Mouse (Mus musculus) forebrain, embryonic 10.5 days (tissue): ENCODE data around the gene Grm4. TPM values are rescaled to one million over a fixed set of nuclear protein-coding genes. Genes with fewer than 3 reads are reported as not detected.

Source experiments
- DNase-seq: peaks from one replicate; pipeline ENCODE4 v3.0.0-alpha.2; 2017; ENCODE audit warnings: low spot score; ENCODE audit errors: extremely low spot score
- H3K27ac ChIP-seq: fragments of 300-500 bp; sonication (generic); 2 replicates; pipeline ENCODE4 v1.5.1; 2016; ENCODE audit warnings: mild to moderate bottlenecking
- H3K27me3 ChIP-seq: fragments of 300-500 bp; sonication (generic); 2 replicates; pipeline ENCODE4 v1.6.1; 2016; ENCODE audit warnings: mild to moderate bottlenecking; ENCODE audit not compliant: poor library complexity, severe bottlenecking
- H3K36me3 ChIP-seq: fragments of 300-500 bp; sonication (generic); replicated peaks from 2 replicates; pipeline ENCODE4 v1.6.1; 2016; ENCODE audit warnings: mild to moderate bottlenecking, moderate library complexity
- H3K4me1 ChIP-seq: fragments of 300-500 bp; sonication (generic); 2 replicates; pipeline ENCODE4 v1.6.1; 2016
- H3K4me3 ChIP-seq: fragments of 300-500 bp; sonication (generic); 2 replicates; pipeline ENCODE4 v1.5.1; 2016; ENCODE audit warnings: mild to moderate bottlenecking, moderate library complexity
- H3K9me3 ChIP-seq: fragments of 300-500 bp; sonication (generic); 2 replicates; pipeline ENCODE4 v1.6.1; 2016; ENCODE audit warnings: mild to moderate bottlenecking, moderate library complexity
- WGBS: fragments of 180-500 bp; shearing (Covaris S2); methylation state at CpG from one replicate; pipeline ENCODE4 v1.1.7; 2016; 5-methylcytosine and 5-hydroxymethylcytosine counted together
- polyA plus RNA-seq: library from polyadenylated mRNA; unstranded; fragments of >200 nt; fragmentation: Nextera tagmentation; extraction: Ambion mirVana; gene quantifications from 2 replicates; pipeline ENCODE4 v1.2.1, GENCODE M21; 2016

Grm4 gene
- polyA plus RNA-seq = 0.61 and 0.73 TPM in 2 replicates

DNA sequence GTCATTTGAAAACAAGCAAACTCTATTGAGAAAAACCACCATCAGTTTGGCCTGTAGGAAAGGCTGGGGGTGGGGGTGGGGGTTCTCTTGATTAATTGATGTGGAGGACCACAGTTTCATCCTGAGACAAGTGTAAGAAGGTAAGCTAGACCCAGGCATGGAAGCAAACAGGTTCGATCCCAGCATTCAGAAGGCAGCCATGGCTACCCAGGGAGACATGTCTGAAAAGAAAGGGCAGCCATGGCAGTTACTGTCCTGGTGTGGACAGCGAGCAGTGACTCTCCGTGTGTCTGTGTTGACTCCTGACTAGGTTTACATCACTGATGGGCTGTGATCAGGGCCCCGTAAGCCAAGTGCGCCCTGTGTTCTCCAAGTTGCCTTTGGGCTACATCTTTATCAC lies at the start of gene Grm4:
Gene Grm4, minus strand, starts transcription at position 101 of the 400 bp plus-strand sequence.
- Histone ChIP-seq H3K9me3 (no peaks in the 10 kb centered on the region), H3K4me1 (peaks cover 41% of the 10 kb centered on the region), H3K27me3 (peaks cover 70% of the 10 kb centered on the region), H3K27ac (no peak within 1 kb of the TSS), H3K36me3 (no peaks in the 10 kb centered on the region), H3K4me3 (peak within 1 kb of the TSS; percentile 13; the same call in 1 of the 2 replicates)
- no peak for DNase-seq
- WGBS = 78% methylated on average over 5 of the region's 5 CpGs

DNA sequence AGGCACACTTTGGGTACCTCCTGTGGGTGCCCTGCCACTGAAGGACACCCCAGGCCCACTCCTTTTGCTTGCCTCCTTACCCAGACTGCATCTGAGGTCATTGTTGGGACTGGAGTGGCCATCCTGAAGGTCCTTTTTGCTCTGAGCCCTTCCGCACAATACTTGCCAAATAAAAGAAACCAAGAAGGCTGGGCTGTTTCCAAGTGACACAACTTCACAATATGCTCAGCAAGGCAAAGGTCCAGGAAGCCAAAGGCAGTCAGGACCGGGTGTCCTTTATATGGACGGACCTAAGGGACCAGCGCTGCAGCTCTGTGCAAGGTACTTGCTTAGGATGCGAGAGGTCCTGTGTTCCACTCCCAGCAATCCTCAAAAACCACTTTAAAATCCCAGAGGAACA lies 47.0 kb upstream of the Grm4 start:
- DNase-seq = no peak
- H3K9me3 ChIP-seq = no peaks in the 10 kb centered on the region
- H3K4me3 ChIP-seq = no peak overlapping the region
- H3K27ac ChIP-seq = no peak overlapping the region
- WGBS = 90% methylated on average over 5 of the region's 5 CpGs
- peaks cover 22% of the 10 kb centered on the region for H3K36me3 ChIP-seq
- peaks cover 11% of the 10 kb centered on the region; the same call in 1 of the 2 replicates for H3K27me3 ChIP-seq
- peaks cover 37% of the 10 kb centered on the region for H3K4me1 ChIP-seq

DNA sequence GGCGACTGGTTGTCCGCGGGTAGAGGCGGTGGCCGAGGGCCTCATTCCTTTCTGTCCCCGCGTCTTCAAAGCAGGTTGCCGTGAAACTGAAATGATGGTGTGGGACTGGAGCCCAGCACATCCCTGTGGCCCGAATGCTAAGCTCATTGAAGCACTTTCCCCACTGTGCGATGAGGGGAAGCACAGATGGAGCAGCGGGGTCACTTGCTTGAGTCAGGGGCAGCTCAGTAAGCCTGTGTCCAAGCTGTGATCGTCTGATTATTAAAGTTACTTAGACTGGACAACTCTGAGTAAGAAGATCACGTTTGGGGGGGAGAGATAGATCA lies 44.7 kb upstream of the Grm4 start:
- H3K36me3 ChIP-seq = peaks cover 27% of the 10 kb centered on the region
- no peak for DNase-seq
- H3K27ac ChIP-seq = peak overlapping the region; percentile 88
- H3K9me3 ChIP-seq = no peaks in the 10 kb centered on the region
- peaks cover 16% of the 10 kb centered on the region for H3K27me3 ChIP-seq
- H3K4me1 ChIP-seq = peaks cover 48% of the 10 kb centered on the region
- peak overlapping the region; percentile 68 for H3K4me3 ChIP-seq
- 1% methylated on average over 13 of the region's 13 CpGs for WGBS

DNA sequence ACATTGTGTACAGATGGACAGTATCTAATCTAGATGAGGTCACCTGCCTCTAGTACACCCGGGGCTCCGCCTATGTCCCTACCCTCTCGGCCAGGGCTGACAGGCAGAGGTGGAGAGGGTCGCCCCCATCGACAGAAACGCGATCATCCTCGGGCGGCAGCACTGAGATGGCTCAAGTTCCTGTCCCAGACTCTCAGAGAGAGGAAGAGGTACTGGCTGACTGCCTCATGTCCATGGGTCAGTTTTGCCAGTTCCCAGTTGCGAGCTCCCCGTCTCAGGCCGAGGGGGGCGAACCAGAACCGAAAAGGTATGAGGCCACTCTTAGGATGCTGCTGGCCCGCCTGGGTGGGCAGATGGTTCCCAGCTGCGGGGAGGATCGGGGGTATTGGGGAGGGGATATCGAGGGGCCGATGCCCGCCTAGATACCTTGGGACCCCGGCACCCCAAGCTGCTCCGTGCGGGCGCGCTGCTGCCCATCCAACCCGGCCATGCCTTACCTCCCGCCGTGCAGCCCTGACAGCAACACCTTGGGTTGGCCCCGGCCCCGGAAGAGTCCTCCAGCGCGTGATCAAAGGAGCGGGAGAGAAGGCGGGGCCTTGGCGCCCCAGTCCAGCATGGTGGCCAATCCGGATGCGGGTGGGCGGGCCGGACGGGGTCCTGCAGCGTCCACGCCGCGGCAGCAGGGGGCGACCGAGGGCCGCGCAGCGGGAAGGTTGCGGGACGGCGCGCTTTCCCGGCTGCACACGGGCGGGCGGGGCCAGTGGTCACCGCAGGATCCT lies 44.1 kb upstream of the Grm4 start, which contains the start of gene AI413582:
Gene AI413582, minus strand, starts transcription at position 594 of the 779 bp plus-strand sequence.
- Histone ChIP-seq H3K27ac (peak within 1 kb of the TSS; percentile 88), H3K4me3 (peak within 1 kb of the TSS; percentile 68), H3K4me1 (peaks cover 54% of the 10 kb centered on the region), H3K27me3 (peaks cover 18% of the 10 kb centered on the region), H3K9me3 (no peaks in the 10 kb centered on the region), H3K36me3 (peaks cover 33% of the 10 kb centered on the region)
- DNase-seq = peak; percentile 95
- WGBS = under 1% methylated on average over 58 of the region's 58 CpGs

DNA sequence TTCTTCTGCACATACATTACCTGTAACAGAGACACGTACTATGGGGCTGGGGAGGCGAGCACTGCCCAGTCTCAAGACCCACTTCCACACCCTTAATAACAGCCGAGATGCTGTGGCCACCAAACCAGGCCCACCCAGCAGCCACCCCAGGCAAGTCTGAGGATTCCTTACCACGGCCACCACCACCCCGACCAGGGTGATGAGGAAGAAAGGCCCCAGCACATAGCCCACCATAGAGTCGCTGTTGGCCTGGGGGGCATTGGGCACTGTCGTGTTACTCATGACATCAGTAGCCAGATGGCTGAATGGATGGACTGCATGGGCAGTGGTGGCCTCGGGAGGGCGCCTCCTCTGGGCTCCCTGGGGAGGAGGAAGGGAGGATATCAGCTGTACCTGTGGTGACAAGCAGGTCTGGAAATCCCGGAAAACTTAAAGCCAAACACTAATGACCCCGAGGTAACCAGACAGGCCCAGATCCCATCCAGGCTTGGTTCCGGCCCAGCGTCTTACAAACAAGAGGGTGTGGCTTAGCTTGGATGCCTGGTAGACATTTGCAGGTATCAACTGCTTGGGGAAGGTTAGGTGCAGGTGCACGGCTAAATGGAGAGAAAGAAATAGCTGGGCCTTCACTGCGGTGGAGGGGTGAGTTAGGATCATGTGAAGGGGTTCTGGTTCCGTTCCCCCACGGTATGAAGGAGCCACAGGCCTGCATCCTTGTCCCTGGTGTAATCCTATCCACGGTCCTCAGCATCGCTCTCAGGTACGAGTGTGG lies 43.4 kb upstream of the Grm4 start:
- peaks cover 40% of the 10 kb centered on the region for H3K36me3 ChIP-seq
- no peaks in the 10 kb centered on the region for H3K9me3 ChIP-seq
- H3K27ac ChIP-seq = peak overlapping the region; percentile 88
- H3K4me3 ChIP-seq = peak overlapping the region; percentile 68
- peak; percentile 53 for DNase-seq
- 8% methylated on average over 20 of the region's 20 CpGs for WGBS
- H3K27me3 ChIP-seq = peaks cover 18% of the 10 kb centered on the region
- H3K4me1 ChIP-seq = peaks cover 62% of the 10 kb centered on the region

DNA sequence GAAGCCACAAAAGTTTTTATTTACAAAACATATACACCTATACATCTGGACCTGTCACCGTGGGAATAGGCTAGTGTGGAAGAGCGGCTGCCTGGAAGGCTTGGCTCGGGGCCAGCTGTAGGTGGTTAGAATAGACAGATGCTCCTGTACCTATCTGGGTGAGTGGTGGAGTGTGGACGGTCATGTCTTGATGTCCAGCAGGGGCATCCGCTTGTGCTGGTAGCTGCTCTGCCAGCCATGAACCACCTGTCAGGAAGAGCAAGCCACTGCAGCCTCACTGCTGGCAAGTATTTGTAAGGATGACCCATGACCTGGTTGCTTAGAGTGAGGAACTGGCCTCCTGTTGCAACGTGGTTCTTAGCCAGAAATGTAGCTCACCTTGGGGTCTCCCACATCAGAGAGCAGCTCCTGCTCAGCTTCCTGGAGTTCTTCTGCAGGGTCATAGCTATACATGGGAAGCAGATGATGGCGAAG lies 42.6 kb upstream of the Grm4 start:
- DNase-seq = no peak
- H3K4me1 ChIP-seq = peaks cover 69% of the 10 kb centered on the region
- H3K4me3 ChIP-seq = 0 out of 2 replicates have a peak overlapping the region, but pooled peaks have one; percentile 68
- H3K36me3 ChIP-seq = peaks cover 41% of the 10 kb centered on the region
- no peaks in the 10 kb centered on the region for H3K9me3 ChIP-seq
- 49% methylated on average over 7 of the region's 7 CpGs for WGBS
- H3K27me3 ChIP-seq = peaks cover 18% of the 10 kb centered on the region
- H3K27ac ChIP-seq = no peak overlapping the region

- H3K36me3 ChIP-seq = peaks cover 41% of the 10 kb centered on the region
- peaks cover 17% of the 10 kb centered on the region for H3K27me3 ChIP-seq
- H3K9me3 ChIP-seq = no peaks in the 10 kb centered on the region
- no peak for DNase-seq
- H3K27ac ChIP-seq = no peak overlapping the region
- peaks cover 87% of the 10 kb centered on the region for H3K4me1 ChIP-seq
- H3K4me3 ChIP-seq = peak overlapping the region; percentile 6; the same call in 1 of the 2 replicates
- 57% methylated on average over 10 of the region's 11 CpGs for WGBS
Observed at GRCm38 (mm10) chr17:27561809-27562526, 40.8 kb upstream of the Grm4 start.

GRCm38 (mm10) chr17:27560926-27561480 lies 39.8 kb upstream of the Grm4 start:
- no peak for DNase-seq
- H3K27ac ChIP-seq = no peak overlapping the region; the same call in 1 of the 2 replicates
- WGBS = 89% methylated on average over 13 of the region's 13 CpGs
- H3K9me3 ChIP-seq = no peaks in the 10 kb centered on the region
- H3K4me1 ChIP-seq = peaks cover 80% of the 10 kb centered on the region
- H3K4me3 ChIP-seq = no peak overlapping the region
- peaks cover 11% of the 10 kb centered on the region; the same call in 1 of the 2 replicates for H3K27me3 ChIP-seq
- H3K36me3 ChIP-seq = peaks cover 41% of the 10 kb centered on the region

GRCm38 (mm10) chr17:27559596-27559995 lies 38.4 kb upstream of the Grm4 start:
- peaks cover 41% of the 10 kb centered on the region for H3K36me3 ChIP-seq
- H3K27me3 ChIP-seq = peaks cover 11% of the 10 kb centered on the region; the same call in 1 of the 2 replicates
- DNase-seq = no peak
- no peaks in the 10 kb centered on the region for H3K9me3 ChIP-seq
- peak overlapping the region; percentile 52; the same call in 1 of the 2 replicates for H3K27ac ChIP-seq
- peak overlapping the region; percentile 98 for H3K4me3 ChIP-seq
- peaks cover 80% of the 10 kb centered on the region for H3K4me1 ChIP-seq
- WGBS = 78% methylated on average over 12 of the region's 12 CpGs

DNA sequence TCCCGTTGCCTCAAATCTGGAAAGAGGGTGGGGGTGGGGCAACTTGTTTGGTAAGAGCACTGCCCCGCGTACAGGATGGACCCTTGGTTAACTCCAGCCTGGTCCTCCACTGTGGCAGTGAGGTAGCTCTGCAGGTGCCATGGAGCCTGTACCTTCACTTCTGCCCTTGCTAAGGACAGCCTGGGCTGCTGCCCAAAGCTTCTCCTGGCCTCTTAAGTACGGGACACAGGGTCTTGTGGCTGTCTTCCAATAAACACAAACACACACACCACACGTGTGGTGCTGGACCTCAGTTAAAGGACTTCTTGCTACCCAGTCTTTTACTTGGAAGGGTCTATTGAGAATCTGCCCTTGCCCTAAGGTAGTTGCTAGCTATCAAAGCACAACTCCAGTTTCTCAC lies 37.6 kb upstream of the Grm4 start:
- H3K36me3 ChIP-seq = peaks cover 35% of the 10 kb centered on the region
- H3K27me3 ChIP-seq = peaks cover 9% of the 10 kb centered on the region; the same call in 1 of the 2 replicates
- 11% methylated on average over 5 of the region's 5 CpGs for WGBS
- no peaks in the 10 kb centered on the region for H3K9me3 ChIP-seq
- H3K4me3 ChIP-seq = peak overlapping the region; percentile 98
- DNase-seq = no peak
- peaks cover 80% of the 10 kb centered on the region for H3K4me1 ChIP-seq
- H3K27ac ChIP-seq = peak overlapping the region; percentile 52

- under 1% methylated on average over 14 of the region's 14 CpGs for WGBS
Observed at GRCm38 (mm10) chr17:27557927-27558661, 36.9 kb upstream of the Grm4 start.

More at GRCm38 (mm10) chr17:27557927-27558661, 36.9 kb upstream of the Grm4 start:
- H3K9me3 ChIP-seq = no peaks in the 10 kb centered on the region
- DNase-seq = peak; percentile 47
- H3K27ac ChIP-seq = peak overlapping the region; percentile 99
- H3K36me3 ChIP-seq = peaks cover 30% of the 10 kb centered on the region
- H3K4me1 ChIP-seq = peaks cover 82% of the 10 kb centered on the region
- H3K27me3 ChIP-seq = peaks cover 7% of the 10 kb centered on the region; the same call in 1 of the 2 replicates
- H3K4me3 ChIP-seq = peak overlapping the region; percentile 98
